Mouse (Mus musculus) neural tube, embryonic 13.5 days (tissue): ENCODE measurements around the gene Myl12a. TPM values are rescaled to one million over a fixed set of nuclear protein-coding genes. Genes with fewer than 3 reads are reported as not detected.

Source experiments
- ATAC-seq: fragments of 200-750 bp; cut with Nextera tagmentation; 2 replicates; pipeline ENCODE4 v1.8.0; 2017; ENCODE audit warnings: low read depth, mild to moderate bottlenecking, moderate TSS enrichment, moderate library complexity
- H3K27ac ChIP-seq: fragments of 300-500 bp; sonication (generic); replicated peaks from 2 replicates; pipeline ENCODE4 v1.5.1; 2015; ENCODE audit warnings: moderate library complexity, mild to moderate bottlenecking, inconsistent platforms
- H3K27me3 ChIP-seq: fragments of 300-500 bp; sonication (generic); 2 replicates; pipeline ENCODE4 v1.6.1; 2015; ENCODE audit warnings: mild to moderate bottlenecking, inconsistent platforms
- H3K36me3 ChIP-seq: fragments of 300-500 bp; sonication (generic); 2 replicates; pipeline ENCODE4 v1.6.1; 2015; ENCODE audit warnings: mild to moderate bottlenecking, inconsistent platforms
- H3K4me1 ChIP-seq: fragments of 300-500 bp; sonication (generic); replicated peaks from 2 replicates; pipeline ENCODE4 v1.6.1; 2015; ENCODE audit warnings: inconsistent platforms
- H3K4me2 ChIP-seq: fragments of 300-500 bp; sonication (generic); 2 replicates; pipeline ENCODE4 v1.6.1; 2015; ENCODE audit warnings: inconsistent platforms, mild to moderate bottlenecking, moderate library complexity
- H3K4me3 ChIP-seq: fragments of 300-500 bp; sonication (generic); 2 replicates; pipeline ENCODE4 v1.5.1; 2015; ENCODE audit warnings: mild to moderate bottlenecking, inconsistent platforms
- H3K9ac ChIP-seq: fragments of 300-500 bp; sonication (generic); 2 replicates; pipeline ENCODE4 v1.6.1; 2015; ENCODE audit warnings: moderate library complexity, mild to moderate bottlenecking, inconsistent platforms
- H3K9me3 ChIP-seq: fragments of 300-500 bp; sonication (generic); 2 replicates; pipeline ENCODE4 v1.6.1; 2016; ENCODE audit warnings: inconsistent platforms
- WGBS: fragments of 180-500 bp; shearing (Covaris S2); methylation state at CpG from one replicate; pipeline ENCODE4 v1.1.7; 2015; 5-methylcytosine and 5-hydroxymethylcytosine counted together
- polyA plus RNA-seq: library from polyadenylated mRNA; unstranded; fragments of >200 nt; fragmentation: Nextera tagmentation; extraction: Ambion mirVana; gene quantifications from 2 replicates; pipeline ENCODE4 v1.2.1, GENCODE M21; 2015

Gene Myl12a
- 171 and 203 TPM in 2 replicates for polyA plus RNA-seq

DNA sequence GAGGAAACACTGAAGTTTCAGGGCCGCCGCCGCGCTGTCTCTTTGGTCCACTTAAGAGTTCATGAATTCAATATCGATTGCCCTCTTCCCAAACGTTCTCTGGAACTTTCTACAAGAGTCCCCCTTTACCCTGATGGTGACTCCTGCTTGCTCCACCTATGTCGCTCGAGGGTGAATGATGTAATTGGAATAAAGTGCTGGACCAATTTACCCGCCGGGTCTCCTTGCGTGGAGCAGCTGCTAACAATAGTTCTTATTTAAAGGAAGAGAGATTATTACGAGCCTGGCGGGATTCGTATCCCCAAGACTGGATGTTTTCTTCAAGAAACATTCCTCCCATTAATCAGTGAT lies at the start of gene Myl12a:
Gene Myl12a, minus strand, starts transcription at position 135 of the 351 bp plus-strand sequence.
- H3K4me1 ChIP-seq: peaks cover 28% of the 10 kb centered on the region
- H3K4me3 ChIP-seq: peak within 1 kb of the TSS; percentile 91
- no peaks in the 10 kb centered on the region for H3K27me3 ChIP-seq
- H3K36me3 ChIP-seq: no peaks in the 10 kb centered on the region
- peak within 1 kb of the TSS; percentile 98 for H3K27ac ChIP-seq
- H3K4me2 ChIP-seq: peak within 1 kb of the TSS; percentile 79
- 10% methylated on average over 14 of the region's 14 CpGs for WGBS
- no peaks in the 10 kb centered on the region for H3K9me3 ChIP-seq
- peak; percentile 36 for ATAC-seq
- peak within 1 kb of the TSS; percentile 80 for H3K9ac ChIP-seq

- Histone ChIP-seq H3K36me3 (no peaks in the 10 kb centered on the region), H3K9ac (no peak overlapping the region), H3K4me2 (no peak overlapping the region), H3K4me3 (no peak overlapping the region), H3K27me3 (no peaks in the 10 kb centered on the region), H3K27ac (no peak overlapping the region), H3K9me3 (no peaks in the 10 kb centered on the region), H3K4me1 (no peaks in the 10 kb centered on the region)
- 89% methylated on average over 8 of the region's 8 CpGs for WGBS
- no peak for ATAC-seq
Observed at GRCm38 (mm10) chr17:71049292-71049691, 46.6 kb upstream of the Myl12a start.

DNA sequence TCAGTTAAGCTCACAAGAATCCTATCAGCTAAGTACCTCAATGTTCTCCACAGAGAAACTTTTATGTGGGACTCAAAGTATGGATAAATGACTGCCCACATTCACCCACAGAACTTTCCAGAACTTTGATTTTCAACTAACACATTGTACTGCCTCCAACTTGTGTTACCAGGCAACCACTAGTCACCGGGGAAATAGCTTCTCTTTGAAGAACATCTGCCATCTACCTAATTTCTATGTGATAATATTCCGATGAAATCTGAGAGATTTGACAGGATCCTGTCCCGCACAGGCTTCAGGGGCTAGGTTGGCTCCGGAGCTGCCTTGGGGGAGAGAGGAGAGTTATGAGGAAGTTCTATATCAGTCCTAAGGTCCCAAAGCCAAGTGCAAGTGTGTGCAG lies 44.2 kb upstream of the Myl12a start:
- Histone ChIP-seq H3K4me3 (no peak overlapping the region), H3K4me2 (no peak overlapping the region), H3K9ac (no peak overlapping the region), H3K9me3 (no peaks in the 10 kb centered on the region), H3K4me1 (no peaks in the 10 kb centered on the region), H3K27ac (no peak overlapping the region), H3K27me3 (no peaks in the 10 kb centered on the region), H3K36me3 (no peaks in the 10 kb centered on the region)
- 87% methylated on average over 4 of the region's 4 CpGs for WGBS
- ATAC-seq: no peak

DNA sequence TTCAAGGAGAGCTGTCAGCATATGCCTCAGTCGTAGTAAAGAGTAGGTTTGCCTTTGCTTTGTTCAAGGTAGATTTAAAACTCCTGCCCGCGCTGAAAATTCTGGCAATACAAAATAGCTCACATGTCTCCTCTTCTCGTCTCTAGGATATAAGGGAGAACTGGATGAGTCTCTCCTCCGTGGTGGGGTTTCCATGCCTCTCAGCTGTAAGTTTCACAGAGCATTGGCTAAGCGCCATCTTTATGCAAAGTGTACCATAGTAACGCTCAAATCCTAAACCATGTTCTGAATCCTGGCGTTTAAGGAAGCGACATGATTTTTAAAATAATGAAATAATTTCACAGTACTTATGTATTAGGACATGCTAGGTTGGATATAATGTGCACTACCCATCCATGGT lies 42.9 kb upstream of the Myl12a start:
- Histone ChIP-seq H3K36me3 (no peaks in the 10 kb centered on the region), H3K9ac (no peak overlapping the region), H3K27ac (no peak overlapping the region), H3K4me1 (no peaks in the 10 kb centered on the region), H3K4me2 (no peak overlapping the region), H3K9me3 (no peaks in the 10 kb centered on the region), H3K27me3 (no peaks in the 10 kb centered on the region), H3K4me3 (no peak overlapping the region)
- 79% methylated on average over 9 of the region's 9 CpGs for WGBS
- no peak for ATAC-seq

- Histone ChIP-seq H3K27ac (no peak overlapping the region), H3K9ac (no peak overlapping the region), H3K36me3 (no peaks in the 10 kb centered on the region), H3K27me3 (no peaks in the 10 kb centered on the region), H3K9me3 (no peaks in the 10 kb centered on the region), H3K4me3 (no peak overlapping the region), H3K4me1 (peaks cover 10% of the 10 kb centered on the region), H3K4me2 (no peak overlapping the region)
- WGBS: 84% methylated on average over 1 of the region's 1 CpGs
- ATAC-seq: no peak
Observed at GRCm38 (mm10) chr17:71042645-71043044, 40.0 kb upstream of the Myl12a start.

- H3K36me3 ChIP-seq: no peaks in the 10 kb centered on the region
- H3K27ac ChIP-seq: no peak overlapping the region
- no peak overlapping the region for H3K4me3 ChIP-seq
- no peaks in the 10 kb centered on the region for H3K27me3 ChIP-seq
- peaks cover 10% of the 10 kb centered on the region for H3K4me1 ChIP-seq
- ATAC-seq: no peak
- 81% methylated on average over 5 of the region's 5 CpGs for WGBS
- no peak overlapping the region for H3K4me2 ChIP-seq
- no peak overlapping the region for H3K9ac ChIP-seq
- H3K9me3 ChIP-seq: no peaks in the 10 kb centered on the region
Observed at GRCm38 (mm10) chr17:71040582-71040880, 37.9 kb upstream of the Myl12a start.

DNA sequence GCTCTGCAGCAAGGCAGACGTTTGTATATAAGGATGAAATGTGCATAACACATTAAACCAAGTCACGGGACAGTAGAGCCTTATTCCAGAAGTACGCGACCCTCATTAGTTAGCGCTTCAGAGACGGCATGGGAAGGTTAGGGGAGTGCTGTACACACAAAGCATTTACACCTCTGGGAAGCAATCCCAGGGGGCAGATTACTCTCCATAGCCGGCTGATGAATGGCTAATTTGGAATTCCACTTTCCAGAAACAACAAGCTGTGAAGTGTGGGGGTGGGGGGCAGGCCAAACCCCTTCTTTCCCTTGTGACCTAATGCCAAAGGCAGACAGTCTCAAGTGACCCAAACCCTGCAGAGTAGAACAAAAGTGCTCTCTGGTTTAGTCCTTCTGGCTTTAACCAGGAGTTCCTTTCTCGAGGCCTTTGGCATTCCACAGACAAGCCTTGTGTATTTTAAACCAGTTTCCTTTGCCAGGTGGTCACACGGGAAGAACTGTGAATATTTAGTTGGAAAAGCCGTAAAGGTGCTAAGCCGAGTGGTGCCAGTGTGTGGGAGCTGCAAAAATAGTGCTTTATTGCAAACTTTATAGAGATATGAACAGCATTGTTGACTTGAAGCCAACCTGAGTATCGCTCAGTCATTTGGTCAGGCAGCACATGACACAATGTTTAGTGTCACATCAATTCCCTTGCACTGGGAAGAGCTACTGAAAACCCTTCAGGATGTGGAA lies 37.3 kb upstream of the Myl12a start:
- peak; percentile 56 for ATAC-seq
- 20% methylated on average over 12 of the region's 12 CpGs for WGBS
- H3K27me3 ChIP-seq: no peaks in the 10 kb centered on the region

DNA sequence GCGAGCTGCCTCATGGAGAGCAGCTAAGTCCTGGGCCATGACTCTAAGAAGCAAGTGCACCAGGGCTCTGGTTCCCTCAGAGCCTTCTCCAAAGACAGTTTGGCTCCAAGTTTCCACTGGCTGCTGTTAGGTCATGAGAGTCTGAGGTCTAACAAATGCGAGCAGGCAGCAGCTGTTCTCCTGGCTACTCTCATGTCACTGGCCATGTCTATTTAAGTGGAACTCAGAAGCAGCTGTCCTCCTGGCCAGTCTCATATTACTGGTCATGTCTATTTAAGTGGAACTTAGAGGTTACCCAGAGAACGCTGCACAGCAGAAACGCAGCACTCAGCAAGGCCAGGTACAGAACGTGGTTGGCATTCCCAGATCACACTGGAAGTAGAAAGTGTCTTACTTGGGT lies 36.1 kb upstream of the Myl12a start:
- Histone ChIP-seq H3K36me3 (no peaks in the 10 kb centered on the region), H3K4me2 (no peak overlapping the region), H3K4me1 (peaks cover 10% of the 10 kb centered on the region), H3K27ac (no peak overlapping the region), H3K27me3 (no peaks in the 10 kb centered on the region), H3K9me3 (no peaks in the 10 kb centered on the region), H3K4me3 (no peak overlapping the region), H3K9ac (no peak overlapping the region)
- no peak for ATAC-seq
- WGBS: 75% methylated on average over 5 of the region's 5 CpGs

More for the DNA sequence above, 37.3 kb upstream of the Myl12a start:
- peaks cover 10% of the 10 kb centered on the region for H3K4me1 ChIP-seq
- no peaks in the 10 kb centered on the region for H3K9me3 ChIP-seq
- no peak overlapping the region for H3K4me2 ChIP-seq
- H3K27ac ChIP-seq: no peak overlapping the region
- H3K9ac ChIP-seq: no peak overlapping the region
- no peaks in the 10 kb centered on the region for H3K36me3 ChIP-seq
- H3K4me3 ChIP-seq: no peak overlapping the region

- H3K36me3 ChIP-seq: no peaks in the 10 kb centered on the region
- no peak overlapping the region for H3K4me3 ChIP-seq
- no peak for ATAC-seq
- H3K27me3 ChIP-seq: no peaks in the 10 kb centered on the region
- H3K4me1 ChIP-seq: peaks cover 10% of the 10 kb centered on the region
- no peak overlapping the region for H3K27ac ChIP-seq
- H3K9ac ChIP-seq: no peak overlapping the region
- H3K9me3 ChIP-seq: no peaks in the 10 kb centered on the region
- 88% methylated on average over 7 of the region's 7 CpGs for WGBS
- H3K4me2 ChIP-seq: no peak overlapping the region
Observed at GRCm38 (mm10) chr17:71037188-71037587, 34.5 kb upstream of the Myl12a start.

DNA sequence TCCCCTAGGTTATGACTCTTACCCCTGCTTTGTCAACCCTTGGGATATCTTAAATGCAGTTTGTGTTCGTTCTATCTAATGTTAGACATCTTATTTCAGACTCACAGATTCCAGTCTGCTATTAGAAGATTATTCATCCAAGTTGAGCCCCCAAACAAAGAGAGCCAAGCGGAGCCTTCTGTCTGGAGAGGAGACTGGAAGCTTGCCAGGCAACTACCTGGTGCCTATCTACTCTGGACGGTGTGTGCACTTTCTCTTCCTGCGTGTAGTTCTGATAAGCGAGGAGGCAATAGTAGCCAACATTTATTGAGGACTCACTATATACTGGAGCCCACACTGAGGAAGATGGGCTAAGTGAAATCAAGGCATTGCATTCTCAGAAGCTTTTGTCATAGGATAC lies 31.8 kb upstream of the Myl12a start:
- Histone ChIP-seq H3K4me2 (no peak overlapping the region), H3K27ac (no peak overlapping the region), H3K36me3 (no peaks in the 10 kb centered on the region), H3K4me1 (peaks cover under 1% of the 10 kb centered on the region), H3K4me3 (no peak overlapping the region), H3K27me3 (no peaks in the 10 kb centered on the region), H3K9ac (no peak overlapping the region), H3K9me3 (no peaks in the 10 kb centered on the region)
- no peak for ATAC-seq
- WGBS: 87% methylated on average over 5 of the region's 5 CpGs

- ATAC-seq: no peak
- H3K4me3 ChIP-seq: no peak overlapping the region
- WGBS: 84% methylated on average over 10 of the region's 10 CpGs
Observed at GRCm38 (mm10) chr17:71032719-71033118, 30.0 kb upstream of the Myl12a start.

DNA sequence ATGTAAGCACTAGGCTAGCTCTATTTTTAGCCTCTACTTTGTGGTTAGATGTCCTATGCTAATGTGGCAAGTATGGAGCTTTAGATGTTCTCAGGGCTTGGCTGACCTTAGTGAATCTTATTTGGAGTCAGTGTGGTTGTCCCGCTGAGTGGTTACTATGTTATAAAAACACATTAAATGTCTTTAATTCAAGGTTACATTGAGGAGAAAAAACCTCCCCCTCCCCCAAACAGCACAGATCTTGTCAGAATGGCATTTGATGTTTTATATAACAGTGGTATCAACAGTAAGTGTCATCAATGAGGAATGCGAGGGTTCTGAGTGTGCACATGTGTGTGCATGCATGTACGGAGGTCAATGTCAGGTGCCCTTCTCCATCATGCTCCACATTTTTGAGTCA lies 24.5 kb upstream of the Myl12a start:
- ATAC-seq: no peak
- no peaks in the 10 kb centered on the region for H3K27me3 ChIP-seq

More at GRCm38 (mm10) chr17:71032719-71033118, 30.0 kb upstream of the Myl12a start:
- H3K27me3 ChIP-seq: no peaks in the 10 kb centered on the region
- H3K9ac ChIP-seq: no peak overlapping the region
- no peak overlapping the region for H3K27ac ChIP-seq
- H3K36me3 ChIP-seq: no peaks in the 10 kb centered on the region
- H3K4me2 ChIP-seq: no peak overlapping the region
- H3K9me3 ChIP-seq: no peaks in the 10 kb centered on the region
- H3K4me1 ChIP-seq: no peaks in the 10 kb centered on the region

DNA sequence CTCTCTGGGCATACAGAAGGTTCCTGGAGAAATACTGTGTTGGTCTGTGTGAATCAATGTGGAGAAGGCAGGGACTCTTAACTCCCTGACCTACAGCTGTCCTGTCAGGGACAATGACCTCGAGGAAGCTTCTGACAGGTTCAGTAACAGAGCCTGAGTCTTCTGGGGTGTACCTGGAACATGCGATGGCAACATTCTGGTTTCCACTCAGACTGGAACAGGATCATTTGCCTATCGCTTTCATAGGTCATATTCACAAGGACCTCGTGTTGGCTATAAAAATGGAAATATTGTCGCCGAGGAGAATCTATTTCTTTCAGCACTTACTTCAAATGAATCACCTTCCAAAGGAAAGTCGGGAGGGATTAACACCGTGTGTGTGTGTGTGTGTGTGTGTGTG lies 23.2 kb upstream of the Myl12a start:
- no peak for ATAC-seq
- Histone ChIP-seq H3K4me1 (no peaks in the 10 kb centered on the region), H3K27me3 (no peaks in the 10 kb centered on the region), H3K36me3 (no peaks in the 10 kb centered on the region), H3K4me3 (no peak overlapping the region), H3K27ac (no peak overlapping the region), H3K4me2 (no peak overlapping the region), H3K9ac (no peak overlapping the region), H3K9me3 (no peaks in the 10 kb centered on the region)
- WGBS: 83% methylated on average over 8 of the region's 8 CpGs

More for the DNA sequence above, 24.5 kb upstream of the Myl12a start:
- 95% methylated on average over 3 of the region's 3 CpGs for WGBS
- no peak overlapping the region for H3K9ac ChIP-seq
- H3K4me1 ChIP-seq: no peaks in the 10 kb centered on the region
- no peak overlapping the region for H3K4me3 ChIP-seq
- no peak overlapping the region for H3K4me2 ChIP-seq
- H3K36me3 ChIP-seq: no peaks in the 10 kb centered on the region
- no peaks in the 10 kb centered on the region for H3K9me3 ChIP-seq
- no peak overlapping the region for H3K27ac ChIP-seq
